Mouse (Mus musculus): Measurements from ENCODE around the gene Plekhf1. TPM values are rescaled to one million over a fixed set of nuclear protein-coding genes. Genes with fewer than 3 reads are reported as not detected.

Plekhf1 gene
- 1 to 10 TPM; 1.7 to 3.3 (median 2.6) TPM for total RNA-seq (2022)

DNA sequence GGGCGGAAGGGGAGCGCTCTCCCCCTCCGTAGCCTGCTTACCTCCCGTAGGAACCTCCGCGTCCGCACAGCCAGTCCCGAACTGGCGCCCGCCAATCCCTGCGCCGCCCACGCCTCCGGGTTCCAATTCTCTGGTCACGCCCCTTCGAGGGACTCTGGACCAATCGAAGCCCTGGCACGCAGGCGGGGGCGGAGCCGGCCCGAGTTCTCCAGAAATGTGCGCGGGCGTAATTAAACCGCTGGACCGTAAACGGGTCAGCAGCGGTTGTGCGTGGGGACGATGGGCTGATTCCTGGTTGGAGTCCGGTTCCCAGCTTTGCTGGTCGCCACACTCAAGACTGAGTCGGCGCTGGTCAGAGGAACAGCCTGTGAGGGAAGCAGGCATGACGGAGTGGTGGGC lies at the start of gene Plekhf1:
Plekhf1 (minus strand) TSS at position 117 of the 399 bp plus-strand sequence.
- peak; percentile 39 to 71 for DNase-seq (ENCODE audit: low spot score in 2 of 2)

DNA sequence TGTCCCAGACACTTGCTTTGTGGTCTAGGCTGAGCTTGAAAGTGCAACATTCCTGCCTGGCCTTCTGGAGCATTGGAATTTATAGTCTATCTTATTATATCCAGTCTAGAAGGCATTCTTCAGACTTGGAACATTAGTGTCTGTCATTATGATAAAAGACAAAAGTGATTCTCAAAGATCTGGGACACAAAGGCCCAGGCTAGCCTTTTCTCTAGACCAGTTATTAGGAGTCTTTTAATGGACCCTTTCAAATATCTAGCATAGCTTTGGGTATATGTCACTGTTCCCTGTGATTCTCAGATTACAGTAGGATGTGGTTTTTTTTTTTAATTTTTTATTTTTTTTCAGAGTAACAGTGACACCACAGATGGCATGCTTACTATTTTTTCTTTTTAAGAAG lies 44.7 kb upstream of the Plekhf1 start:
- no peak for DNase-seq (ENCODE audit: low spot score in 2 of 2)

DNA sequence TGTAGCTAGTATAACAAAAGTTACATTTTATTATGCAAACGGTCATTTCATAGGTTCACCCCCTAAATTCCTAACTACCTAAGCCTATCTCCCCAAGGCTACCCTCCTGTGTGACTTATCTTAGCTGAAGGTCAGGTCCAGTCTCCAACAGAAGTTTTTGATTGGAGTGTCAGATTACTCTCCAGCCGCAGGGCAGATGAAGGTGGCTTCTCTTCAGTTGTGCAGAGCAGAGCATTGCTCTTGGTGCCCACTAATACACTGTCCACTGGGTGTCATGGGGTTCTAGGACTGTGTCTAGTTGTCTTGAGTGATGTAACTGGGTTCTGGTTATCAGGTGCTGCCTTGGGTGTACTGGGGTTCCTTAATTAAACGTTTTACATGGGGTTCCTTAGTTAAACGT lies 44.0 kb upstream of the Plekhf1 start:
- DNase-seq (ENCODE audit: low spot score in 2 of 2), result no peak

GRCm38 (mm10) chr7:38271511-38271811 lies 43.6 kb upstream of the Plekhf1 start:
- DNase-seq (ENCODE audit: low spot score in 2 of 2), result no peak

DNA sequence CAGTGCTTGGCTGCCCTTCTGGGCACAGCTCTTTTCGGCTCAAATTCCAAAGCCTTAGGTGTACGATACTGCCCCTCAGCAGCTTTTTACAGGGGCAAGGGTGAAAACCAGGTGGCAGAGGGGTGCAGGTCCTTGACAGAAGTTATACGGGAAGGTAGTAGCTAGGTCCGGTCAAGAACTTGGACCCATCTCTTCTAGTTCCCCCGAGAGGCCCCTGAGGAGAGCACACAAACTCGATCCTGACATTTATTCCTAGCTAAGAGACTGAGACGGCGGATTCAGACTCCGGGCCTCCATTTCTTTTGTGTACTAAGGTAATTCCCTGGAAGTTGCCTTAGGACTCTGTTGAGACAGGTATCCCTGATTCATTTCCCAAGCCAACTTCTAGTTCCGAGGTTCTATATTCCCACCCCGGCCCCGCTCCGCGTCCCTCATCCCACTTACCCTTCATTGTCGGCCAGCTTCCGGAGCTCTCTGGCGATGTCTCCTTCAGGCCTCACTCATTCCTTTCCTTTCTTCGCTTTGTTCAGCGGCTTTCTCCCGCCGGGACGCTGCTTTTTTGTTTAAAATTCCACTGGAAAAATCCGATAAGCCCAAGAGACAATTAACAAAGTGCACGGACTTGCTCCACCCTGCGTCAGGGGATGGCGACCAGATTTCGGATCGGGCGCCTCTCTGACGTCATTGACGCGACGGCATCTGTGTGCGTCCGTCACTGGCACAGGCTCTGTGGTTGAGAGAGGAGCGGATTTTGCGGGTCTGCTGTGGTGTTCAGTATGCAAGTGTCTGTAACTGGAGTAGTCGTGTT lies 43.1 kb upstream of the Plekhf1 start, which contains the start of gene Pop4:
Pop4 (minus strand) TSS at position 721 of the 808 bp plus-strand sequence.
- DNase-seq (ENCODE audit: low spot score in 2 of 2), result peak; percentile 82 to 94

- DNase-seq (ENCODE audit: low spot score in 2 of 2), result no peak
Observed at GRCm38 (mm10) chr7:38267006-38267680, 39.3 kb upstream of the Plekhf1 start.

- DNase-seq (ENCODE audit: low spot score in 2 of 2), result no peak
Observed at GRCm38 (mm10) chr7:38262406-38262805, 34.6 kb upstream of the Plekhf1 start.

GRCm38 (mm10) chr7:38259631-38260030 lies 31.8 kb upstream of the Plekhf1 start:
- DNase-seq (ENCODE audit: low spot score in 2 of 2), result no peak

- DNase-seq (ENCODE audit: low spot score in 2 of 2), result no peak
Observed at GRCm38 (mm10) chr7:38253441-38253840, 25.6 kb upstream of the Plekhf1 start.

GRCm38 (mm10) chr7:38251494-38252216 lies 23.8 kb upstream of the Plekhf1 start:
- DNase-seq (ENCODE audit: low spot score in 2 of 2), result no peak

- no peak for DNase-seq (ENCODE audit: low spot score in 2 of 2)
Observed at GRCm38 (mm10) chr7:38242417-38242816, 14.6 kb upstream of the Plekhf1 start.

DNA sequence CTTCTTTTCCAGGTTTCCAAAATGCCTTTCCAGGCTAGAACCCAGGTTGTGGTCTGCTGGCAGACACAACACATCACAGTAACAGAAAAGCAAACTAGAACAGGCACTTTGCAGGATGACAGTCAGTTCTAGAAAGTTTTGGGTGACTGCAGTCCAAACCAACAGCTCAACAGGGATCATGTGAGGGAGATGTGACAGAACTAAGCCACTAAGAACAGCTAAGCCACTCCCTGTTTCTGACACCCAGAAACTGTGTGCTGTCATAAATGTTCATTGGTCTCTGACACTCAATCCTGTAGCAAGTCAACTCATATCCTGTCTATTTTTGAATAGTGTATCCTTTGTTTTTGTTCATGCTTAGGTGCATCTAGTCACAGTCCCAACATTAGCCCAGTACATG lies 9.3 kb upstream of the Plekhf1 start:
- no peak for DNase-seq (ENCODE audit: low spot score in 2 of 2)

DNA sequence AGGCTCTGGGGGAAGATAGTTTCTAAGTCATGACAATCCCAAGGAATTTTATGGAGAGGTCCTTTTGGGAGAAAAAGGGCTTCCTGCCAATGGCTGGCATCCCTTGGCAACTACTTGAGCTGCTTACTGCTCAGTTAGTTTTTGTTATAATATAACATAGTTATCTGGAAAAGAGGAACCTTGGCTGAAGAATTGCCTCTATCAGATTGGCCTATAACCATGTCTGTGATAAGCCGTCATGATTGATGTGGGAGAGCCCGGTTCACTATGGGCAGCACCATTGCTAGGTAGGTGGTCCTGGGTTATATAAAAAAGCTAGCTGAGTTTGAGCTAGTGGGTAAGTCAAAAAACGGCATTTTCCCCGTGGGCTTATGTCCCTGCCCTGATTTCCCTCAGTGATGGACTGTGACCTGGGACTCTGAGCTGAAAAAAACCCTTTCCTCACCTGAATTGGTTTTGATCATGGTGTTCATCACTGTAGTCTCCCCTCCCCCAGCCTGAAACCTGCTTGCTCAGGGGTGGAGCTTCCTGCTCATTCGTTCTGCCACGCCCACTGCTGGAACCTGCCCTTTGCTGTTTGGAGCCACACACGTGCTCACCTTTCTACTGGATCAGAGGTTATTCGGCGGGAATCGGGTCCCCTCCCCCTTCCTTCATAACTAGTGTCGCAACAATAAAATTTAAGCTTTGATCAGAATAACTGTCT lies 8.7 kb upstream of the Plekhf1 start:
- no peak for DNase-seq (ENCODE audit: low spot score in 2 of 2)

GRCm38 (mm10) chr7:38230285-38230684 lies 2.5 kb upstream of the Plekhf1 start:
- DNase-seq (ENCODE audit: low spot score in 2 of 2), result no peak

DNA sequence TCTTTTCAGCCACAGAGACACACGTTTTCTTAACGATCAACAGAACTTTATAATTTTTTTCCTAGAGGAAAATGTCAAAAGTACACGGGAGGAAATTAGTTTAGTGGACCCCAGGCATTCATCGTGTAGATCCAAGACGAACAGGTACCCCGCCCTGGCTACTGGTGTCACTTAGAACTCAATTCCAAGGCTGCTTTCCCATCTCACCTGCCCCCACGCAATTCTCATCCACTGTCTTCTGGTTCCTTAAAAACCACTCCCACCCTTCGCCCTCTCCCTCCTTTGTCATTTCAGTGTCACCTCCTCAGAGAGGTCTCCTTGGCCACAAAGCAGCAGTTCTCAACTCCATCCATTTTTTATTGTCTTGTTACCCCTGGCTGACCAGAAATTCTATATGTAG lies 513 bp upstream of the Plekhf1 start:
- DNase-seq (ENCODE audit: low spot score in 2 of 2), result no peak

DNA sequence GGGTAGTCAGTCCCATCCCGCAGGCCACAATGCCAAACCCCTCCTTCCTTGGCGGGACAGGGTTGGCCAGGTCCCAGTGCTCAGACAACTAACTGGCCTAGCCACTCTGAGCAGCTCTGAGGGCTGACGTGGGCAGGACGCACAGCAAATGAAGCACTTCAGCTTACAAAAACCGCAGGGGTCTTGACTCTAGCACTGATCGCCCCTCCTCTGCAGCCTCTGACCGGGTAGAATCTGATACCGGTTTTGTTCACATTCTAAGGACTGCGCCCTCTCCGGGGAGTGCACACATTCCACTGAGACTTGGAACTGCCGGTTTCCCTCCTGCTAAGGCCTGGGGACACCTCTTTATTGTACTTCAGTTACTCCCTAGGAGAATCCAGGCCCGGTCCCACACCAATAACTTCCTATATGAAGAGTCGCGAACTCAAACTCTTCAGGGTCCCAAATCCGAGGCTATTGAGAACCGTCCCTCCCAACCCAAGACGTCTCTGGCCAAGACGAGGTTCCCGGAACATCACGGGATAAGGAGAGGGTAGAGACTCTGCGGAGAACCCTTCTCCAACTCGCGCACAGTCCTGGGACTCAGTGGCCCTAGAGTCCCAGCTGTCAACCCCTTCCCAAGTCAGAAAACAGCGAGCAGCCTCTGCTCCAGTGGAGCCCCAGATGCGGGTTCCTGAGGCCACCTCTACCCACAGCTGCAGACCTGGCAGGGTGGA lies 476 bp downstream of the Plekhf1 start:
- peak in 1 of 2 experiments; percentile 41 for DNase-seq (ENCODE audit: low spot score in 2 of 2)

DNA sequence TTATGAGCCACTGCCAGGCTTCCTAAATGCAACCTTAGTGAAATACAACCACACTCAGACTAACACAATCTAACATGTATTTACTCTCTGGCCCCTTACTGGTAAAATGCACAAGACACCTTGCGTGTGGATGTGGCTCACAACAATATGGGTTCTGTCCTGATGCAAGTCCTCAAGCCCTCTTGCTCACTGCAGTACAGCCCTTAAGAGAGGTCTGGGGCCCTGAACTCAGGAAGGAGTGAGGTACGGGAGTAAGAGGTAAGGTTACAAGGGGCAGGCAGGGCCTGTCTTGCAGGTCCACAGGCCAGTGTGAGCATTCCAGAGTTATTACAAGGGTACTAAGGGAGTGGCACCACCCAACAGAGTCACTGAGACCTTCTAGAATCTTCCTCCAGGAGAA lies 1.6 kb downstream of the Plekhf1 start:
- no peak for DNase-seq (ENCODE audit: low spot score in 2 of 2)

GRCm38 (mm10) chr7:38224577-38225369 lies 3.0 kb downstream of the Plekhf1 start:
- no peak for DNase-seq (ENCODE audit: low spot score in 2 of 2)

DNA sequence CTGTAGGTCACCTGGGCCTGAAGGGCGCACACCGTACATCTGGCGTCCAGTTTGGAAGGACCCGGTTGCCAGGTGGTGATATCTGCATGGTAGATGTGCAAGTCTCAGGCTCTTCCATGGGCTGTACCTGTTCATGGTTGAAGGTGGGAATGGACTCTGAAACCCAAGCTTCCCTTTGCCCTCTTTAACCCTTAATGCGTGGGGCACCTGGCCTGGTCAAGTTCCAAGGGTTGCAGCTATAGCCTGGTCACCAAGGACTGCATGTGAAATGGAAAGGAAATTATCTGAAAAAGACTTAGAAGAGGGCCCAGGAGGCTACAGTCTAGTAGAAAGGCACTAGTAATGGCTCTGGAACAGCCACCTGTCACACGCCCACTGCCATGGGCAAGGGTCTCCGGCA lies 7.0 kb downstream of the Plekhf1 start:
- DNase-seq (ENCODE audit: low spot score in 2 of 2), result no peak

GRCm38 (mm10) chr7:38219526-38219925 lies 8.3 kb downstream of the Plekhf1 start:
- no peak for DNase-seq (ENCODE audit: low spot score in 2 of 2)

Data from left cerebral cortex, adult 8-10 months (tissue).